Mouse (Mus musculus): ENCODE measurements around the gene Hipk4. TPM values are rescaled to one million over a fixed set of nuclear protein-coding genes. Genes with fewer than 3 reads are reported as not detected.
"Not testable (repeated sequence)": the region's sequence is repeated elsewhere in the genome, so short reads cannot be mapped to it uniquely, and the experiment has no call there.

Hipk4 gene
- total RNA-seq, 2 experiments from 2014 or later, result 0.26 to 0.34 TPM

- intact Hi-C loops (cut with DNase I), result no loop called here
- no peak for DNase-seq (ENCODE audit: extremely low spot score in 1 of 2, low spot score in 2 of 2)
These were observed 31.2 kb upstream of the Hipk4 start for GRCm38 (mm10) chr7:27491856-27492255.

GRCm38 (mm10) chr7:27493022-27493421, 30.0 kb upstream of the Hipk4 start:
- intact Hi-C loops (cut with DNase I), result no loop called here
- no peak for DNase-seq (ENCODE audit: extremely low spot score in 1 of 2, low spot score in 2 of 2)

DNA sequence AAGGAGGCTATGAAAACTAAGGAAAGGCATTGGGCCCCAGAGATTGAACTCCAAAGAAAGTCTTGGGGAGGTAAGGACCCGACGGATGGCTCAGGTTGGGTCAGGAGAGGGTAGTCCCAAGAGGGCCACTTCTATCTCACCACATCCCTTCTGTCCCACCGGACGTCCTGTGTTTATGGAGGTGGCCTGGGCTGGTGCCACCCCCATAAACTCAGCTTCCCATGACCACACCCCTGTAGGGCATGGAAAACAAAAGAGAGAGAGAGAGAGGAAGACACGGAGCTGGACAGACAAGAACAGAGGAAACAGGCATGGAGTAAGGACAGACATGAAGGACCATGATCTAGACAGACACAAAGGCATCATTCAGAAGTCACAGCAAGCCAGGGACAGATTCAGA, 29.6 kb upstream of the Hipk4 start:
- intact Hi-C loops (cut with DNase I), result no loop called here
- DNase-seq (ENCODE audit: extremely low spot score in 1 of 2, low spot score in 2 of 2), result no peak

DNA sequence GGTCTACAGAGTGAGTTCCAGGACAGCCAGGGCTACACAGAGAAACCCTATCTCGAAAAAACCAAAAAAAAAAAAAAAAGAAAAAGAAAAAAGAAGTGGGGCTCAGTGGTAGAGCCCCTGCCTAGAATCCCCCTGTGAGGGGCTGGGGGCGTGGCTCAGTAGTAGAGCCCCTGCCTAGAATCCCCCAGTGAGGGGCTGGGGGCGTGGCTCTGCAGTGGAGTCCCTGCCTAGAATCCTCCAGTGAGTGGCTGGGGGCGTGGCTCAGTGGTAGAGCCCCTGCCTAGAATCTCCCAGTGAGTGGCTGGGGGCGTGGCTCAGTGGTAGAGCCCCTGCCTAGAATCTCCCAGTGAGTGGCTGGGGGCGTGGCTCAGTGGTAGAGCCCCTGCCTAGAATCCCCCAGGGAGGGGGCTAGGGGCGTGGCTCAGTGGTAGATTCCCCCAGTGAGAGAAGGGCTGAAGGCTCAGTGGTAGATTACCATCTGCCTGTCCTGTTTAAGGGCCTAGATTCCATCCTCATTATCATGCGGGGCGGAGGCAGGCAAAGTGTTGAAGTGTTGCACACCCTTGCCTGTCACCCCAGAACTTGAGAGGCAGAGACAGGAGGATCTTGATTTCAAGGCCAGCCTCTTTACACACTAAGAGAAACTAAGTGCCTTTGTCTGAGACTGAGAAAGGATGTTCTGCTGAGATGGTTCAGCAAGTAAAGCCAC, 28.3 kb upstream of the Hipk4 start:
- intact Hi-C loops (cut with DNase I), result not testable (repeated sequence)

DNA sequence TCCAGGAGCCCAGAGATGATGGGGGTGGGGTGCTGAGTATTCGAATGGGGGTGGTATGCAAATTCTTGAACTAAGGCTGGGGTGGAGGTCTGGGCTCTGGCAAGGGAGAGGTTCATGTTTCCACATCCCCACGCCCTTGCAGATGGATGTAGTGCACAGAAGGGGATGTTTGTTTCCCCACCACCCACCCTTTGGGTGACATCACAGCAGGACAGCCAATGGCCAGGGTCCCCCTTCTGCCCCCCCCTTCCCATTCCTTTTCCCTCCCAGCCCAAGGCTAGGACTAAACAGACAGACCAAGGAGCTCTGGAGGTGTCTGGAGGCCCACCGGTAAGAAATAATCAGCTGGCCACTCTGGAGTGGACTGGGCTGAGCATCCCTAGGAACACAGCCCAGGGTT, 24.0 kb upstream of the Hipk4 start, which contains the start of gene Prx:
Prx (plus strand) TSS at position 289 of the 400 bp plus-strand sequence.
- no peak for DNase-seq (ENCODE audit: extremely low spot score in 1 of 2, low spot score in 2 of 2)
- intact Hi-C loops (cut with DNase I), result no loop called here

More for the DNA sequence above, 28.3 kb upstream of the Hipk4 start:
- DNase-seq (ENCODE audit: extremely low spot score in 1 of 2, low spot score in 2 of 2), result not testable (repeated sequence)

DNA sequence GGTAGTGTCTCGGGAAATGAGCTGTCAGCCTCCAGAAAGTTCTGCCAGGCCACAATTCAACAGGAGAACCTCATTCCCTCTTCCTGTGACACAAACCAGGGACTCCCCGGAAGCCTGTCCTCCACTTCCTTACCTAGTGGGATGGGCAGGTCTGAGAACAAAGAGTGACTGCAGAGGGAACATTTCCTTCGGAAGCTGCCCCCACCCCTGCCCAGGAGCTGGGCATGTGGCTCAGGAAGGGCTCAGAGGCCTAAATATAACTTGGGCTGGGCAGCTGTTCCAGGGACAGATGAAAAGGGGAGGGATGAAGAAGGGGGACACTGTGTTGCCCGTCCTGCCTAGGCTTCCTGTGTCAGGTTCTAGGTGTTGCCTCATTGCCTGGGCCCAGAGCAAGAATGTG, 21.4 kb upstream of the Hipk4 start:
- intact Hi-C loops (cut with DNase I), result no loop called here
- DNase-seq (ENCODE audit: extremely low spot score in 1 of 2, low spot score in 2 of 2), result no peak

DNA sequence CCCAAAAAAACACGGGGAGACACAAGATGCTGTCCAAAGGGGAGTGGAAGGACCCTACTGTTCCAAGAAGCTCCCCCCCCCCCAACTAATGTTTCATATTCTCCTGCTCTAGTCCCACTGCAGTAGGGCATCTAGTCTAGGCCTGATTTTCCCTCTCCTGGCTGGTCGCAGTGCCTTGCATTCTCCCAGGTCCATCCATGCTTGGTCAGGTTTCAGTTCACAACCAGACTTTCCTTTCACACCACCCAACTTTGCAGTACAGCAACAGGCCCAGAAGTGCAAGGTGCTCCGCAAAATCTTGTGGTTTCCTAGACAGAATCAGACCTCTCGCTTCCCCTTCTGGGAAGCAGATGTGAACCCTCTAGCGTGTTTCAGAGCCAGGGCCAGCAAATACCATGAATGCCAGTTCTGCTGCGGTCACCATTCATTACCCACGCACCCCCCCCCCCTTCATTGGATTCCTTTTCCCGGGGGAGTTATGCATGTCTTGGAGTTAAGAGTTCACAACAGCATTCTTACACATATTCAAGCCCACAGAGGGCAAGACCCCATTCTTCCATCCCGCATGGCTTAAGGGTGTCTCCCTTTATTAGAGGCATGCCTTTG, 16.2 kb upstream of the Hipk4 start:
- DNase-seq (ENCODE audit: extremely low spot score in 1 of 2, low spot score in 2 of 2), result no peak
- intact Hi-C loops (cut with DNase I), result no loop called here

- intact Hi-C loops (cut with DNase I), result no loop called here
- peak; percentile 88 to 97 for DNase-seq (ENCODE audit: extremely low spot score in 1 of 2, low spot score in 2 of 2)
These were observed 15.1 kb upstream of the Hipk4 start for GRCm38 (mm10) chr7:27507711-27508647.

- intact Hi-C loops (cut with DNase I), result no loop called here
- DNase-seq (ENCODE audit: extremely low spot score in 1 of 2, low spot score in 2 of 2), result peak in 1 of 2 experiments; percentile 76
These were observed 14.4 kb upstream of the Hipk4 start for GRCm38 (mm10) chr7:27508648-27509005.

- DNase-seq (ENCODE audit: extremely low spot score in 1 of 2, low spot score in 2 of 2), result no peak
- intact Hi-C loops (cut with DNase I), result no loop called here
These were observed 12.3 kb upstream of the Hipk4 start for GRCm38 (mm10) chr7:27510809-27511208.

GRCm38 (mm10) chr7:27514961-27515360, 8.1 kb upstream of the Hipk4 start:
- DNase-seq (ENCODE audit: extremely low spot score in 1 of 2, low spot score in 2 of 2), result no peak
- intact Hi-C loops (cut with DNase I), result no loop called here

GRCm38 (mm10) chr7:27518314-27518713, 4.8 kb upstream of the Hipk4 start:
- no peak for DNase-seq (ENCODE audit: extremely low spot score in 1 of 2, low spot score in 2 of 2)
- intact Hi-C loops (cut with DNase I), result no loop called here

- intact Hi-C loops (cut with DNase I), result no loop called here
- no peak for DNase-seq (ENCODE audit: extremely low spot score in 1 of 2, low spot score in 2 of 2)
These were observed 3.0 kb upstream of the Hipk4 start for GRCm38 (mm10) chr7:27520104-27520503.

DNA sequence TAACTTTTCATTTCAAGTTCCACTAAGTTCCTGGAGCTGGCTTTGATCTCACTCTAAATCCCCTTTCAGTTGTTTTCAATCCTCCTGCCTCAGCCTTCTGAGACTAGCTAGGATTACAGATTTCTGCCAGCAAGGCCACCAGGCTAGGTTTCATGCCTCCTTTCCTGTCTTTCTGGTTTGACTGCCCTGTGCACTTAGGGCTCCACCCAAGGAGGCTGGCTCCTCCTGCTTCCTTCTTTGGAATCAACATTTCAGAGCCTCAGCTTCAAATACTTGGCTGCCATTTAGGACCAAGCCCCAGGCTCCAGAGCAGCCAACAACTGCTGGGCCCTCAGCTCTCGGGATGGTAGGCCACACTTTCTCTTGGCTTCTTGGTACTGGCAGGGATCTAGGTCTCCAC, 2.5 kb upstream of the Hipk4 start:
- intact Hi-C loops (cut with DNase I), result no loop called here
- peak in 1 of 2 experiments; percentile 8 for DNase-seq (ENCODE audit: extremely low spot score in 1 of 2, low spot score in 2 of 2)

- intact Hi-C loops (cut with DNase I), result no loop called here
- DNase-seq (ENCODE audit: extremely low spot score in 1 of 2, low spot score in 2 of 2), result no peak
These were observed 738 bp downstream of the Hipk4 start for GRCm38 (mm10) chr7:27523805-27524204.

DNA sequence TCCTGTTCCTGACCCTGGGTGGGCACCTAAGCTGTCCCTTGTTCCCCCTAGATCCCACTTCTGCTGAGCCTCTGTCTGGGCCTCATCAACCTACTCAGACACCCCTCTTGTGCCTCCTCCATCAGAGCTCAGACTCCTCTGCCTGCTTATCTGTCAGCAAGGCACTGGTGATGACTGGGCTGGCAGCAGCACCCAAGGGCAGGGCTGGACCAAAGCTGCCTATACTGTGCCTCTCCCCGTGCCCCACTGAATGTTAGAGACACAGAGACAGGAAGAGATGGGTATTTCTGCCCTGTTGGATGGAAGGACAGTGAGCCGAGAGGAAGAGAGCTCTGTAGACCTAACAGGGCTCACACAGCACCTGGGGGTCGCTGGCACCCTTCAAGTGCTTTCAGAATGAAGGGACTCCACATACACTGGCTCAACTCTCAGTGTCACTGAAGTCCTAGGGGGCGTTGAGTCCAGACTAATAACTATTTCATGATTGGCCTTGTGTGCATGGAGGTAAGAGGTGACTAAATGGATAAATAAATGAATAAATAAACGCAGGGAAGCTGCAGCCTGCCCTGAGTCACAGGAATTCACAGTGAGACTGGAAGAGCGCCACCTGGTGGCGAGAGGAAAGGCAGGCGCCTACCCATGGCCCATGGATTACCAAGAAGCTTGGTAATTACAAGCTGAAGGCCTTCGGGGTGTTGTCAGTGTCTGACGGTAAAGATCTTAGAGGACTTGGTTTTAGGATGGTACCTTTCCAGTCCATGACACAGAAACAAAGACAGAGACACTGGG, 3.2 kb downstream of the Hipk4 start:
- DNase-seq (ENCODE audit: extremely low spot score in 1 of 2, low spot score in 2 of 2), result peak; percentile 71 to 76
- intact Hi-C loops (cut with DNase I), result no loop called here

DNA sequence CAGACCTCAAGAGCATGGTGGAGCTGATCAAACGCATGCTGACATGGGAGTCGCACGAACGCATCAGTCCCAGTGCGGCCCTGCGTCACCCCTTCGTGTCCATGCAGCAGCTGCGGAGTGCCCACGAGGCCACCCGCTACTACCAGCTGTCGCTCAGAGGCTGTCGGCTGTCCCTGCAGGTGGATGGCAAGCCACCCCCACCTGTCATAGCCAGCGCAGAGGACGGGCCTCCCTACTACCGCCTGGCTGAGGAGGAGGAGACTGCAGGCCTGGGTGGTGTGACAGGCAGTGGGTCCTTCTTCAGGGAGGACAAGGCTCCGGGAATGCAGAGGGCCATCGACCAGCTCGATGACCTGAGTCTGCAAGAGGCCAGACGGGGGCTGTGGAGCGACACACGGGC, 6.0 kb downstream of the Hipk4 start:
- intact Hi-C loops (cut with DNase I), result no loop called here
- peak in 1 of 2 experiments; percentile 51 for DNase-seq (ENCODE audit: extremely low spot score in 1 of 2, low spot score in 2 of 2)

DNA sequence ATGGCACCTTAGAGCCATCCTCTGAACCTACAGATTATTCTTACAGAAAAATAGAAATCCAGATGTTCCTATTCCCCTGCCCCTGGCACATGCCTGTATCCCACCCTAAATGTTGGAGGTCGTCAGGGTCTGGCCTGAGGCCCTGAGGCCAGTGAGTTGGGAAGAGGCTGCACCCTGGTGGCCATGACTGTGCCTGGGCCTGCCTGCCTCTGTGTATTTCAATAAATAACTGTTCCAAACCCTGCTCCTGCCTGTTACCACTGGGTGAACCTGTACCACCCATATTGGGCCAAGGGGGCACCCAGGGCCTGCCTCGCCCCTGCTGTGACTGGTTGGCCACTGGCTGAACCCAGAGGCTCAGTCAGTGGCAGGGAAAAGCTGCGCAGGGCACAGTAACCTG, 7.9 kb downstream of the Hipk4 start:
- DNase-seq (ENCODE audit: extremely low spot score in 1 of 2, low spot score in 2 of 2), result peak in 1 of 2 experiments; percentile 23
- intact Hi-C loops (cut with DNase I), result no loop called here

DNA sequence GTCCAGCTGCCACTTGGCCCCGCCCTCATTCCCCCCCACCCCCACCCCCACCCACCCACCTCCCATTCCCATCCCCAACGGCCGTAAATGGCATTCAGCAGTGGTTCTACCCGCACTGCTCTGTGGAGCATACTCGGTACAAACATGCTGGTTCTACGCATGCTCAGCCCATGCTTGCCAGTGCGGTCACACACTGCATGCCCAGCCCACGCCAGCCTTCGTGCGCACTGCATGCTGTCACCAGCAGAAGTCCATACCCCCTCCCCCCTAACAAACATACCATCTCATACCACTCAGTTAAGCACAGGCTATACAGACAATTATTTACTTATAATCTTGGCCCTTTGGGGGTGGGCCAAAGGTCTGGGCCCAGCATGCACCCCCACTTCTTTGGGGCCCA, 8.6 kb downstream of the Hipk4 start:
- intact Hi-C loops (cut with DNase I), result no loop called here
- peak in 1 of 2 experiments; percentile 43 for DNase-seq (ENCODE audit: extremely low spot score in 1 of 2, low spot score in 2 of 2)

Data from left cerebral cortex, postnatal 10 days (tissue).